Mouse (Mus musculus): ENCODE results near the gene Pecam1. TPM values are rescaled to one million over a fixed set of nuclear protein-coding genes. Genes with fewer than 3 reads are reported as not detected.
"Not testable (repeated sequence)": the region's sequence is repeated elsewhere in the genome, so short reads cannot be mapped to it uniquely, and the experiment has no call there.

Pecam1 gene
- polyA plus RNA-seq, 1 experiment from 2014 or later = 16.0 TPM

DNA sequence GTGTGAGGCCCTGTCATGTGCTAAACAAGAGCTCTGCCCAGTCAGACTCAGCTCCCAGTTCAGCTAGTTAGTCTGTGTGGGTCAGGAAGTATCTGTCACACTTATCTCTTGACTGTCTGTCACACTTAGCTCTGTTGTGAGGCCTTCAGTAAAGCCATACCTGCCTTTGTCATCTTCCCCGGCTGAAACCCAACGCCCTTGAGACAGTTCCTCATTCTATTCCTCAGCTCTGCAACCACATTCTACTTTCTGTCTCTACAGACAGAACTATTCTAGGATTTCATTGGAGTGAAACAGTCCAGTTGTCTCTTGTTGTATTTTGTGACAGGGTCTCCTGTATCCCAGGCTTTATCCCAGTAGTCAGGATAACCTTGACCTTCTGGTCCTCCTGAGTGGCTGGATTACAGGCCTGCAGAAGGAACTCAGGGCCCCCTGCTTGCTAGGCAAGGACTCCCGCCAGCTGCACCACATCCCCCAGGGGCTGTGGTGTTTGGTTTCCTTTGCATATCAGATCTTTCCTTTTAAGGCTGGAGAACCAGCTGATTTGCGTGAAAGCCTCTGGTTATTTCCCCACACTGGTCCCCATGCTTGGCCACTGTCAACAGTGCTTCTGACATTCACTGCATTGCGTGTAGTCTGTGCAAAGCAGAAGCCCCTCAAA lies 11.8 kb upstream of the Pecam1 start:
- no peaks in the 10 kb centered on the region for H3K27me3 ChIP-seq (ENCODE audit: poor library complexity, severe bottlenecking)
- peak overlapping the region; percentile 53 for H3K27ac ChIP-seq

GRCm38 (mm10) chr11:106760511-106760910 lies 10.1 kb upstream of the Pecam1 start:
- H3K27me3 ChIP-seq (ENCODE audit: poor library complexity, severe bottlenecking) = no peaks in the 10 kb centered on the region
- no peak overlapping the region for H3K4me3 ChIP-seq
- DNase-seq (ENCODE audit: extremely low spot score, low spot score) = no peak
- no peak overlapping the region for H3K27ac ChIP-seq
- 89% methylated on average over 5 of the region's 5 CpGs for WGBS
- no peaks in the 10 kb centered on the region for H3K9me3 ChIP-seq
- H3K4me1 ChIP-seq = peaks cover 11% of the 10 kb centered on the region
- H3K36me3 ChIP-seq (replicated peaks) = peaks cover 15% of the 10 kb centered on the region

More for the DNA sequence above, 11.8 kb upstream of the Pecam1 start:
- no peaks in the 10 kb centered on the region for H3K9me3 ChIP-seq
- DNase-seq (ENCODE audit: extremely low spot score, low spot score) = no peak
- no peak overlapping the region for H3K4me3 ChIP-seq
- peaks cover 31% of the 10 kb centered on the region for H3K36me3 ChIP-seq (replicated peaks)
- H3K4me1 ChIP-seq = peaks cover 11% of the 10 kb centered on the region
- 64% methylated on average over 5 of the region's 5 CpGs for WGBS

GRCm38 (mm10) chr11:106759028-106759427 lies 8.6 kb upstream of the Pecam1 start:
- peaks cover 4% of the 10 kb centered on the region; the same call in 1 of the 2 replicates for H3K36me3 ChIP-seq (replicated peaks)
- WGBS = 93% methylated on average over 3 of the region's 3 CpGs
- H3K27me3 ChIP-seq (ENCODE audit: poor library complexity, severe bottlenecking) = no peaks in the 10 kb centered on the region
- H3K9me3 ChIP-seq = no peaks in the 10 kb centered on the region
- no peak for DNase-seq (ENCODE audit: extremely low spot score, low spot score)
- peaks cover 11% of the 10 kb centered on the region for H3K4me1 ChIP-seq
- H3K4me3 ChIP-seq = no peak overlapping the region
- H3K27ac ChIP-seq = no peak overlapping the region

DNA sequence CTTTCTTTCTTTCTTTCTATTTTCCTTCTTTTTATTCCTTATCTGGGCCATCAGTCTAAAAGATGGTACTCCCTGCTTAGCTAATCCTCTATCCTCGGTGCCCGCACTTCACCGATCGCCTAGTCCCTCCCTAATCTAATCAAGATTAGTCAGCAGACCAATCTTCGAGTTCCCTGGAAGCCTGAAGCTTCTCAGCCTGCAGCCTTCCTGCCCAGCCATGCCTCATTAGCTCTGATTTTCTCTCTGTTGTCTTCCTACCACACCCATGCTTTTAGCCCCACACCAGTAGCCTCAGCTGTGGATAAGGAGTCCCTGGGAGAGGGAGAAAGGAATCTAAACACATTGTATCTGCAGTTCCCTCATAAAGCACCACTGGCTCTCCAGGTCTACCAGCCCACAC lies 5.2 kb upstream of the Pecam1 start:
- no peak overlapping the region for H3K4me3 ChIP-seq
- no peak for DNase-seq (ENCODE audit: extremely low spot score, low spot score)
- no peaks in the 10 kb centered on the region for H3K9me3 ChIP-seq
- H3K27ac ChIP-seq = no peak overlapping the region
- no peaks in the 10 kb centered on the region for H3K27me3 ChIP-seq (ENCODE audit: poor library complexity, severe bottlenecking)
- 28% methylated on average over 5 of the region's 5 CpGs for WGBS
- no peaks in the 10 kb centered on the region for H3K36me3 ChIP-seq (replicated peaks)
- H3K4me1 ChIP-seq = no peaks in the 10 kb centered on the region

DNA sequence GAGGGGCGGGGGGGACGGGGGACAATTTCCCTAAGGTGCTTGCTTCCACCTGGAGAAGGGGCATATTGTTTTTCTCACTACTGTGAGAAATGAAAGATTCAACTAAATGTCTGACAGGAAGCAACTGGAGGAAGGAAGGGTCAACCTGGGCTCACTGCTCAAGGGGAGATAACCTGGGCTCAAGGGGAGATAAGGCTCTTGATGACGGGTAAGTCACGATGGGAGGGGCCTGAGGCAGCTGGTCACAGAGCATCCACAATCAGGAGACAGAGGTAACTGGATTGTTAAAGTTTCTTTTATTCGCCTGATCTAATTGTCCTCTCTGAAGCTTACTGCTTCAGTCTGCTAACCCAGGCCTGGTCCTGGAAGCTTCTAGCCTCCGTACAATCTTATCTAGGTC lies 2.9 kb upstream of the Pecam1 start:
- no peaks in the 10 kb centered on the region for H3K9me3 ChIP-seq
- H3K27ac ChIP-seq = no peak overlapping the region
- no peaks in the 10 kb centered on the region for H3K27me3 ChIP-seq (ENCODE audit: poor library complexity, severe bottlenecking)
- no peaks in the 10 kb centered on the region for H3K4me1 ChIP-seq
- no peaks in the 10 kb centered on the region for H3K36me3 ChIP-seq (replicated peaks)
- no peak for DNase-seq (ENCODE audit: extremely low spot score, low spot score)
- no peak overlapping the region for H3K4me3 ChIP-seq
- 89% methylated on average over 6 of the region's 6 CpGs for WGBS

- Histone ChIP-seq H3K36me3 (replicated peaks) (no peaks in the 10 kb centered on the region), H3K27me3 (ENCODE audit: poor library complexity, severe bottlenecking) (no peaks in the 10 kb centered on the region), H3K27ac (no peak overlapping the region), H3K4me3 (no peak overlapping the region), H3K4me1 (no peaks in the 10 kb centered on the region), H3K9me3 (peaks cover 8% of the 10 kb centered on the region)
- DNase-seq (ENCODE audit: extremely low spot score, low spot score) = no peak
- 92% methylated on average over 7 of the region's 7 CpGs for WGBS
Observed at GRCm38 (mm10) chr11:106752103-106752502, 1.7 kb upstream of the Pecam1 start.

GRCm38 (mm10) chr11:106751039-106752018 lies 901 bp upstream of the Pecam1 start, which contains the start of gene Milr1:
TSS of gene Milr1 (plus strand) at chr11:106751226.
- 92% methylated on average over 17 of the region's 17 CpGs for WGBS
- Histone ChIP-seq H3K27me3 (ENCODE audit: poor library complexity, severe bottlenecking) (no peaks in the 10 kb centered on the region), H3K36me3 (replicated peaks) (no peaks in the 10 kb centered on the region), H3K9me3 (peaks cover 9% of the 10 kb centered on the region), H3K4me3 (no peak within 1 kb of the TSS), H3K27ac (no peak within 1 kb of the TSS), H3K4me1 (no peaks in the 10 kb centered on the region)
- no peak for DNase-seq (ENCODE audit: extremely low spot score, low spot score)

DNA sequence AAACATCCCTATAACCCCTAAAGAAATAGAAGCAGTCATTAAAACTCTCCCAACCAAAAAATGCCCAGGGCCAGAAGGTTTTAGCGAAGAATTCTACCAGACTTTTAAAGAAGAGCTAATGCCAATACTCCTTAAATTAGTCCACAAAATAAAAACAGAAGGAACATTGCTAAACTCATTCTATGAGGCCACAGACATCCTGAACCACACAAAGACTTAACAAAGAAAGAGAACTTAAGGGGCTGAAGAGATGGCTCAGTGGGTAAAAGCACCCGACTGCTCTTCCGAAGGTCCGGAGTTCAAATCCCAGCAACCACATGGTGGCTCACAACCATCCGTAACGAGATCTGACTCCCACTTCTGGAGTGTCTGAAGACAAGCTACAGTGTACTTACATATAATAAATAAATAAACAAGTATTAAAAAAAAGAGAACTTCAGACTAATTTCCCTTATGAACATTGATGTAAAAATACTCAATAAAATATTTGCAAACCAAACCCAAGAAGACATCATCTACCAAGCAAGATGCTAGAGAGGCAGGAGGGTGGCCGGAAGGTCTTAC lies 789 bp downstream of the Pecam1 start:
- not testable (repeated sequence) for H3K36me3 ChIP-seq (replicated peaks); H3K4me1 ChIP-seq; DNase-seq (ENCODE audit: extremely low spot score, low spot score); H3K27ac ChIP-seq; H3K9me3 ChIP-seq; H3K27me3 ChIP-seq (ENCODE audit: poor library complexity, severe bottlenecking); H3K4me3 ChIP-seq
- 93% methylated on average over 7 of the region's 7 CpGs for whole genome bisulfite sequencing

DNA sequence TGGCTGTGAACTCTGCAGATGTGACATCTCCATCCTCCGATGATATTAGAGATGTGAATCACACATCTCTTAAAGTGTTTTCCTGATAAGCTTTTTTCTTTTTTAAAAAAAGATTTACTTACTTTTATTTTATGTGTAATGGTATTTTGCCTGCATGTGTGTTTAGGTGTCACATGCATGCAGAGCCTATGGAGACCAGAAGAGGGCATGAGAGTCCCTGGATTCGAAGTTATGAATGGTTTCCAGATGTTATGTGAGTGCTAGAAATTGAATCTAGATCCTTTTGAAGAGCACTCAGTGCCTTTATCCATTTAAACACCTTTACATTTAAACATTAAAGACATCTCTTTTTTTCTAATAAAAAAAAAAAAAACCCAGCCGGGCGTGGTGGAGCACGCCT lies 5.5 kb downstream of the Pecam1 start:
- Histone ChIP-seq H3K27me3 (ENCODE audit: poor library complexity, severe bottlenecking) (no peaks in the 10 kb centered on the region), H3K27ac (no peak overlapping the region), H3K4me1 (peaks cover 9% of the 10 kb centered on the region), H3K4me3 (no peak overlapping the region), H3K36me3 (replicated peaks) (no peaks in the 10 kb centered on the region), H3K9me3 (peaks cover 9% of the 10 kb centered on the region)
- WGBS = 91% methylated on average over 5 of the region's 5 CpGs
- no peak for DNase-seq (ENCODE audit: extremely low spot score, low spot score)

DNA sequence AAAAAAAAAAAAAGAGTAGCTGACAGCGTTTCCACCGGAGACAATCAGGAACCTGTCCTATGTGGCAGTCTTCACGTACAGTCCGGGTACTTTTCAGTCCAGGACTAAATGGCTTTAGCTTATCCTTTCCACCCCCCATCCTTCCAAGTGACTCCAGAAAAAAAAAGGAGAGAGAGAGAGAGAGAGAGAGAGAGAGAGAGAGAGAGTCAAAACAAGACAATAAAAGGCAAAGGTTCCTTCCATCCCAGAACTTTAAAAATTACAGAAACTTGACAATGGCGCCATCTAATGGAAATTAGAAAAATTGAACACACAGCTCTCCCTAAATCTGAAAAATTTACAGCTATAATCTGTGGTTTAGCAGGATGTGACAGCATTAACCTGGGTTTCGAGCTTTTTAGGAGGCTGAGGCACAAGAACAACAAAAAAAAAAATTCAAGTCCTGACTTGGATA lies 8.0 kb downstream of the Pecam1 start:
- DNase-seq (ENCODE audit: extremely low spot score, low spot score) = no peak
- no peaks in the 10 kb centered on the region for H3K36me3 ChIP-seq (replicated peaks)
- no peaks in the 10 kb centered on the region for H3K27me3 ChIP-seq (ENCODE audit: poor library complexity, severe bottlenecking)
- WGBS = 57% methylated on average over 6 of the region's 6 CpGs
- no peak overlapping the region for H3K4me3 ChIP-seq
- peaks cover 3% of the 10 kb centered on the region for H3K9me3 ChIP-seq
- H3K27ac ChIP-seq = no peak overlapping the region
- H3K4me1 ChIP-seq = peaks cover 16% of the 10 kb centered on the region

- WGBS = 92% methylated on average over 3 of the region's 3 CpGs
- H3K4me3 ChIP-seq = no peak overlapping the region
- H3K27me3 ChIP-seq (ENCODE audit: poor library complexity, severe bottlenecking) = no peaks in the 10 kb centered on the region
- no peak for DNase-seq (ENCODE audit: extremely low spot score, low spot score)
- H3K4me1 ChIP-seq = peaks cover 22% of the 10 kb centered on the region
- H3K36me3 ChIP-seq (replicated peaks) = no peaks in the 10 kb centered on the region
- no peaks in the 10 kb centered on the region for H3K9me3 ChIP-seq
- no peak overlapping the region for H3K27ac ChIP-seq
Observed at GRCm38 (mm10) chr11:106741826-106742225, 8.6 kb downstream of the Pecam1 start.

GRCm38 (mm10) chr11:106741232-106741631 lies 9.2 kb downstream of the Pecam1 start:
- DNase-seq (ENCODE audit: extremely low spot score, low spot score) = peak; percentile 39
- H3K27ac ChIP-seq = no peak overlapping the region
- no peaks in the 10 kb centered on the region for H3K27me3 ChIP-seq (ENCODE audit: poor library complexity, severe bottlenecking)
- no peaks in the 10 kb centered on the region for H3K9me3 ChIP-seq
- WGBS = 73% methylated on average over 6 of the region's 6 CpGs
- H3K4me3 ChIP-seq = no peak overlapping the region
- no peaks in the 10 kb centered on the region for H3K36me3 ChIP-seq (replicated peaks)
- H3K4me1 ChIP-seq = peaks cover 28% of the 10 kb centered on the region

DNA sequence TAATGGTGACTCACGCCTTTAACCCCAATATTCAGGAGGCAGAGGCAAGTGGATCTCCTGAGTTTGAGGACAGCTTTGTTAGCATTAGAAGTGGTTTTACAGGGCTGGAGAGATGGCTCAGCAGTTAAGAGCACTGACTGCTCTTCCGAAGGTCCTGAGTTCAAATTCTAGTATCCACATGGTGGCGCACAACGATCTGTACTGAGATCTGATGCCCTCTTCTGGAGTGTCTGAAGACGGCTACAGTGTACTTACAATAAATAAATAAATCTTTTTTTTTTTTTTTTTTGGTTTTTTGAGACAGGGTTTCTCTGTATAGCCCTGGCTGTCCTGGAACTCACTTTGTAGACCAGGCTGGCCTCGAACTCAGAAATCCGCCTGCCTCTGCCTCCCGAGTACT lies 9.7 kb downstream of the Pecam1 start:
- not testable (repeated sequence) for H3K36me3 ChIP-seq (replicated peaks); H3K27me3 ChIP-seq (ENCODE audit: poor library complexity, severe bottlenecking); H3K9me3 ChIP-seq; DNase-seq (ENCODE audit: extremely low spot score, low spot score); H3K27ac ChIP-seq; H3K4me3 ChIP-seq
- 94% methylated on average over 5 of the region's 8 CpGs for WGBS
- peaks cover 29% of the 10 kb centered on the region for H3K4me1 ChIP-seq
